Mouse (Mus musculus) cortical plate, adult 2 months (tissue): Measurements from ENCODE around the gene Tmod2.

Experiments used
- CTCF ChIP-seq: fragments of 200-500 bp; IDR thresholded peaks from 2 replicates; pipeline ENCODE4 v1.5.1; 2011; ENCODE audit warnings: mild to moderate bottlenecking, control low read depth, low read length; ENCODE audit not compliant: insufficient read depth; ENCODE audit errors: extremely low read depth
- POLR2A ChIP-seq: fragments of 200-500 bp; IDR thresholded peaks from 2 replicates; pipeline ENCODE4 v1.6.1; 2011; ENCODE audit warnings: mild to moderate bottlenecking, low read length, control low read depth; ENCODE audit not compliant: insufficient read depth; ENCODE audit errors: extremely low read depth

DNA sequence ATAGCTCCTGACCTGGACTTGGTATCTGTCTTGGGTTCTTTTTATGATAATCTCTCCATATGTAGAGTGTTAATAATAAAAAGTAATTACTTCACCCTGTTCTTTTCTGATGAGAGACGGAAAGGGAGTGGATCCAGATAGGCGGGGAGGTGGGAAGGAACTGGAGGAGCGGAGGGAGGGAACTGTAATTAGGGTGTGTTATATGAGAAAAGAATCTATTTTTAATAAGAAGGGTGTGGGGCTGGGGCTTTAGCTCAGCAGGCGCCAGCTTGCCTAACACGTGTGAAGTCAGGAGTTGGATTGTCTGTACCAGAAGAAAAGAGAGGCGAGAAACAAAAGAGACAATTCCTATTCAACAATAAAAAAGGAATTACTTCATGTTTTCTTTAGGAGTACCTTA lies 87.5 kb downstream of the Tmod2 start:
- no peak for TF ChIP-seq CTCF
- TF ChIP-seq POLR2A = no peak
